Mouse (Mus musculus): ENCODE data around the gene Hspd1.
A peak's percentile ranks its signal among the peaks of the same experiment; 100 is the strongest.
"Not testable (repeated sequence)": the region's sequence is repeated elsewhere in the genome, so short reads cannot be mapped to it uniquely, and the experiment has no call there.

Gene Hspd1

DNA sequence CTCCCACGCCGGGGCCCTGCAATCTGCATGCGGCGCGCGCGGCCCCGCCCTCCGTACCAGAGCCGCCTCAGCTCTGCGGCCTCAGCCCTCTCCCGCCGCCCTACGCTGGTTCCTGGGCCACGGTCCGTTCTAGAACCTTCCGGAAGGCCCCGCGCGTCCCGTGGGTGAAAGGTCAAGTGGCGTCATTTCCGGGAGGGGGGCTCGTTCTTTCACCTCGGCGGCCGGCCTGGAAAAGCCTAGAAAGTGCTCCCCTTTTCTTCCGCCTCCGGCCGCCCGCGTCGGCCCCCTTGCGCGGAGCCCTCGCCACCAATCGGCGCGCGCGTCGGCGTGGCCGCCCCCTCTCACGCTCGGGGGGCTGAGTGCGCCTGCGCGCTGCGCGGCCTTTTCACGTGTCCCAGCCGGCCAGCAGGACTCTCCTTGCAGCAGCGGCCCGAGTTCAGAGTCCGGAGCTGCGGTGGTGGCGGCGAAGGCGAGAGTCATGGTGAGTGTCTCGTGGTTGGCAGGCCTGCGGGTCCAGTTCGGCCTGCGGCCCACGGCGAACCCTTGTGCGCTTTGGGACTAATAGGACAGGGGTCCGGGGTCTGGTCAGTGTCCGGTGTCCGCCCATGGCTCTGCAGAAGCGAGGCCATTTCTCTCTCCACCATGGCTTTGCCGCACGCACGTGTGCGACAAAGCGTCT, at the start of gene Hspd1, which contains the start of gene Hspe1:
Gene Hspd1, minus strand, starts transcription at position 312 of the 679 bp plus-strand sequence.
Gene Hspe1, plus strand, starts transcription at position 201 of the 679 bp plus-strand sequence.
- peak; percentile 99 for DNase-seq (ENCODE audit: low read depth, low spot score)

DNA sequence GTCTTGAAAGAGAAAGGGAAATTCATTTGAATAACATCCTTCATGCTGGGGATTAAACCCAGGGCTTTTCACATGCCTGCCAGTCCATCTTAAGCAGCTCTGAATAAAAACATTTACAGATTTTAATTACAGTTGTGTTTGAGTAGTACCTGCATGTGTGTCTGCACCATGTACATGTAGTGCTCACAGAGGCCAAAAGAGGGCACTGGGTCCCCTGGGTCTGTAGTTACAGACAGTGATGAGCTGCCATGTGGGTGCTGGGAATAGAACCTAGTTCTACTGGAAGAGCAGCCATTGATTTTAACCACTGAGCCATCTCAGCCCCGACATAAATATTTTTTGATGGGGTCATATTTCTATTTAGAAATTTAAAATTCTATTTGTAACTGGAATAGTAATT, 47.8 kb upstream of the Hspd1 start:
- peak; percentile 19 for DNase-seq (ENCODE audit: low read depth, low spot score)

DNA sequence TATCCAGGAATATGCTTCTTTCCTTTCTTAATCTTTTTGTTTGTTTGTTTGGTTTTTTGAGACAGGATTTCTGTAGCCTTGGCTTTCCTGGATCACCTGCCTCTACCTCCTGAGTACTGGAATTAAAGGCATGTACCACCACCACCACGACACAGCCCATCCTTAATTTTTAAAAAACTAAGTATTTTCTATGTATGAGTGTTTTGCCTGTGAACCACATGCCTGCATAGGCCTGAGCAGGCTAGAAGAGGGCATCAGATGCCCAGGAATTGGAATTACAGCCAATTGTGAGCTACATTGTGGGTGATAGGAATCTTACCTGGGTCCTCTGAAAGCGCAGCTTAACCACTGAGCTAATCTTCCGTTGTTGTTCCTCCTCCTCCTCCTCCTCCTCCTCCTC, 46.3 kb upstream of the Hspd1 start:
- no peak for DNase-seq (ENCODE audit: low read depth, low spot score)

DNA sequence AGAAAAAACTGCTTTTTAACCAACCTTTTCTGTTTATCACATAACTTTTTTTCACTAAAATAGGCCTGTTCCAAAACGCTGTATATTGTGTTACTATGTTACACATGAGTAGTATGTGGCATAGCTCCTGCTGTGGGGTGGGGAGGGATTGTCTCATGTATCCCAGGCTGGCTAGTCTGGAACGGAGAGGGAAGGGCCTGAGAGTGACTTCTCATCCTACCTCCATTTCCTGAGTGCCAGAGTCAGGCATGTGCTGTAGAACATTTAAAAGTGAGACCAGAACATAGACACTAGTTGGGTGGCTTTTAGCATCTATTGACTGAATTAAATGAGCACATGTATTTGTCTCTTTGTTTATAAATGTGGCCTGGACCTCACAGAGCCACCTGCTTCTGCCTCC, 45.1 kb upstream of the Hspd1 start:
- DNase-seq (ENCODE audit: low read depth, low spot score): no peak

DNA sequence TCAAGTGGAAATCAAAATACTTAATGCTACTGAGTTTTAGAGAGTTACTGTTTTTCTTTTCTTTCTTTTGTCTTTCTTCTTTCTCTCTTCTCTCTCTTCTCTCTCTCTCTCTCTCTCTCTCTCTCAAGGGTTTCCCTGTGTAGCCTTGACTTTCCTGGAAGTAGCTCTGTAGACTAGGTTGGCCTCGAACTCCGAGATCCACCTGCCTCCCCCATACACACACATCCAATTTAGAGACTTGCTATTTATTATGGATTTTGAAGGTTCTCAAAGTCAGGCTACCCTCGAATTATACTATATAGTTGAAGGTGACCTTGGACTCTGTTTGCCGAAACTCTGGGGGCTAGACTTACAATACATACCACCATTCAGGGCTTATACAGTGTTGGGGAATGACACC, 44.3 kb upstream of the Hspd1 start:
- DNase-seq (ENCODE audit: low read depth, low spot score): no peak

DNA sequence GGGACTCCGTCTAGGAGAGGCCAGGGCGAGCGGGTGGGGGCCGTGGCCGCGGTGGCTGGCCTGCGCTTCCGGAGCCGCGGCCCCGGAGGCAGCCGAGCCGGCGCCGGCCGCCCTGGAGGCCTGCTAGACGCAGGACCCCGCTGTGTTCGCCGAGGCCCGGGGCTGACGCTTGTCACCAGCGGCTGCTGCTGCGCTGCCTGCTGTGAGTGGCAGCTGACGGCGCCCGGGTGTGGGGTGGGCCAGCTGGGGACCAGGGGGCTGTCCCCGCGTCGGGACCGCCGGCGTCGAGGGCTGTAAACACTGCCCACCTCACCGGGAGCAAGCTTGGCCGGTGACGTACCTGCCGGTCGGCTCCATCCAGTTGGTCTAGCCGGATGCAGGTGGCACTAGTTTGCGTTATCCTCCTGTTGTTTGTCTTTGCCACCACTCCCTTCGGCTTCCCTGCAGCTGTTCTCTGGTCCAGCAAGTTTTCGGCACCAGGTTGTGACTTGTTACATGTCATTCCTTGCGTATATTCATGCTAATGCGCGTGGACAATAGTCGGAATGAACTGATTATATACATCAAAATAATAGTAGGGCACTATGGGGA, 43.5 kb upstream of the Hspd1 start:
- DNase-seq (ENCODE audit: low read depth, low spot score): peak; percentile 83

DNA sequence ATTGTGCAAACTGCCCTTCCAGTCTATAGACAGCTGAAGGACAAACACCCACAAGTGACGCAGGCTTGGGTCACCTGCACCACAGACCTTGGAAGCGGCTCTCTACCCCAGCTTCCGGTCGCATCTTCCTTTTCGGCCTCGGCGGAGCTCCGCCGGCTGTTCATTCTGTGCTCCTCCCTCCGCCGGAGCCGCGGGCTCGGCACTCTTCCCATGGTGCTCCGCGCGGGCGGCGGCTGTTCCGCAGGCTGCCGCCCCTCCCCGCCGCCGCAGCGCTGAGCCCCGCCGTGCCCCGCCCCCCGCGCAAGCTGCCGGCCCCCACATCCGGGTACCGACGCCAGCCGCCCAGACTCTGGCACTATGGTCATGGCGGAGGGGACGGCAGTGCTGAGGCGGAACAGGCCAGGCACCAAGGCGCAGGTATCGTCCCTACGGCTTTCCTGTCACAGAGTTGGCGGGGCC, 42.9 kb upstream of the Hspd1 start, which contains the start of gene Mob4:
Gene Mob4, plus strand, starts transcription at position 289 of the 459 bp plus-strand sequence.
- DNase-seq (ENCODE audit: low read depth, low spot score): peak; percentile 96

DNA sequence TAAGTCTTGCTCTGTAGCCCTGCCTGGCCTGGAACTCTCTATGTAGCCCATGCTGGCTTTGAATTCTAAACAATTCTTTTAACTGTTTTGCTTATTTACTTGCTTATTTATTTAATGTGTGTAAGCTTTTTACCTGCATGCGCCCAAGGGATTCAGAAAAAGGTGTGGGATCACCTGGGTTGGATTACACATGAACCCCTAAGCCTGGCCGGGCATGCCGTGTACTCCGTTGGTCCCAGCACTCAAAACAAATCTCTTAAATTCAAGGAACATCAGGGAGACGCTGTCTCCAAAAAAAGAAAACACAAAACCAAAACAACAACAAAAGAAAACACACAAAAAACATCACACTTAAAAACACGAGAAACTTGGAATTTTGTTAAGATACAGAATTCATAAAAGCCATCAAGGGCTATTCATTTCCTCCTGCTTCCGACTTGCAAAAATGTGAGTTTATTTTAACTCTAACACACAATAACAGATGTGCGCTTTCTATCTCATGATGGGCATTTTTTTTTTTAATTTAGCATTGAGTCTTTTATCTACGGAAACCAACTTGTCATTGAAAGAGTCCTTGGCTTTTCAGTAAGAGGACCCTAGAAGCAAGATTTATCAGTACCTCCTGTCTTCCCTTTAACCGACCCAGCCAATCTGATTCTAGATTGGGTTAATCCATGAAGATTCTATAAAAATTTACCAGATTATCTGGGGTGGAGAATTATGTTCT, 42.3 kb upstream of the Hspd1 start:
- peak; percentile 38 for DNase-seq (ENCODE audit: low read depth, low spot score)

DNA sequence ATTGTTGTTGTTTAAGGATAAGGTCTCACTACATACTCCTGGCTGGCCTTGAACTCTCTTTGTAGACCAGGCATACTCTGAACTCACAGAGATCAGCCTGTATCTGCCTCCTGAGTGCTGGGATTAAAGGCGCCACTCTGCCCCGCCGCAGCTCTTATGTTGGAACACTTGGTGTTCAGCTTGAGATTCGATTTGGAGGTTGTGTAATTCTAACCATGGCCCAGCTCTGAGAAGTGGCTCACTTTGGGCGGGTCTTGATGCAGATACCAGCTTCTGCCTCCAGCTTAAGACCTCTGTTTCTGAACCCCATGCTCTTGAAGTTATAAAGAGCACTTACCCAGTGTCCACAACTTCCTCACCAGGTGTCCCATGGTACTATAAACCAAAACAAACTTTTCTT, 41.7 kb upstream of the Hspd1 start:
- peak; percentile 47 for DNase-seq (ENCODE audit: low read depth, low spot score)

DNA sequence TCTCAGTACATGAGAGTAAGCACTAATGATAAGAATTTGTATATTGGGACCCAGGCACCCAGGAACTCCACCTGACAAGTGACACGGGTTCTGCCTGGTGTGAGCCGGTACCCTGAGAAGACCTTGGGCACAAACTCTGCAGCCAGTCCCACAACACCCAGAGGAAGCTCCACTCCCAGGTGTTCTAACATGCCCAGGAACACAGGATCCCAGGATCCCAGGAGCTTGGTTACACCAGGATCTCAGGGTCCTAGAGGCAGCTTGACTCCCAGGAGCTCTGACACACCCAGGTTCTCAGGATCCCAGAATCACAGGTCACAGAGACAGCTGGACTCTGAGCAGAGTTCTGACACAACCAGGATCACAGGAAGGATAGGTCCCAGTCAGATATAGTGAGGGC, 36.1 kb upstream of the Hspd1 start:
- DNase-seq (ENCODE audit: low read depth, low spot score): not testable (repeated sequence)

DNA sequence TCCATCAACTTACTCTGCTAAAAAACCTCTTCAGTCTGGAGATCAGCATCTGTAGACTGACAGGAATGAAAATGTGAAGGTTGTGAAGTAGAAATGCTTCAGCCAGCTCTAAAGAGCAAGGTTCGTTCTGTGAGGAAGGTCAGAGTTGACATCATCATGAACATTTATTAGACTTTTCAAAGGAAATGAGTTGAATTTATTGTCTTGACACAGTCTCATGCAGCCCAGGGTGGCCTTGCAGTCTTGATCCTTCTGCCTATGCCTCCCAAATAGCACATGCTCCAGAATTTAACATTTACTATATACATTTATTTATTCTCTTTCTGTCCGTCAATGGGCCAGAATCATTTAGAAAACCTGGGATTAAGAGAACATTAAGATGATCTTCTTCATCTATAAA, 35.5 kb upstream of the Hspd1 start:
- no peak for DNase-seq (ENCODE audit: low read depth, low spot score)

DNA sequence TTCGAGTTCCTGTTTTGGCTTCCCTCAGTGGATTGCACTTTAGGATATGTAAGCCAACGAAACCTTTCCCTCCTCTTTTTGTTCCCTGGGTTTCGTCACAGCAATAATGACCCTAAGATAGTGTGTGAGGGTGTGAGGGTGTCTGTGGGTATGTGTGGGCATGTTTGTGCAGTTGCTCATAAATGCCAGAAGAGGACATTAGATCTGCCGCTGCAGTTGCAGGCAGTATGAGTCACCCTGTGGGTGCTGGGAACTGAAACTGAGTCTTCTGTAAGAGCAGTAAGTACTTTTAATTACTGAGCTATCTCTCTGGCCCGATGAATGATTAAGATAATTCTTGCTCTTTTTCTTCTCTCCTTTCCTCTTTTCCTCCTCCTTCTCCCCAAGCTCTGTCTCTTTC, 35.0 kb upstream of the Hspd1 start:
- no peak for DNase-seq (ENCODE audit: low read depth, low spot score)

DNA sequence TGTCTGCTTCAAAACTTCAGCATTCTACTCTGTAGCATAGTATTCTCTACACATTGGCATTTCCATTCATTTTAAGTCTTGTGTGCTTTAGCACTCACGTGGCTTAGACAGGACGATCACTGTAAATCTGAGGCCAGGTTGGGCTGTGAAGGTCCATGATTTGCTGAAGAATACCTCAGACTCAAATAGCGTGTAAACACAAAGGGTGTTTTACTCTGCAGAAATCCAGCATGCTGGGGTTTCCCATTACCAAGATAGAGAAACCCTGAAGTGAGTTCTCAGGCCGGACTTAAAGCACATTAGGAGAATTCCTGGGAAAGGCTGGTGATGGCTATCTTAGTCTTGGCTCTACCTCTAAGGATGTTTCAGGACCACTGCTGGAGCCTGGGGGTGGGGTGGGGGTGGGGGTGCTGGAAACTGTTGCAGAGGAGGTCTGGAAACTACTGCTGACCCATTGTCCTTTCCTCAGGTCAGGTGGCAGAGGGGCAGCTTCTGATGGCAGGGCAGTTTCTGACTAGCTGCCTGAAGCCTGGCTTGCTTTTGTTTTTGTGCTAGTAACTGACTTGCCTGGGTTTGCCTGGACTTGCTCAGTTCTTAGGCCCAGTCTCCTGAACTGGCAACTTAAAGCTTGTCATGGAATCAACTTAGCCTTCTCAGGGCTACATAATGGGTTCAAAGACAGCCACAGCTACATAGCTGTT, 21.2 kb upstream of the Hspd1 start:
- no peak for DNase-seq (ENCODE audit: low read depth, low spot score)

DNA sequence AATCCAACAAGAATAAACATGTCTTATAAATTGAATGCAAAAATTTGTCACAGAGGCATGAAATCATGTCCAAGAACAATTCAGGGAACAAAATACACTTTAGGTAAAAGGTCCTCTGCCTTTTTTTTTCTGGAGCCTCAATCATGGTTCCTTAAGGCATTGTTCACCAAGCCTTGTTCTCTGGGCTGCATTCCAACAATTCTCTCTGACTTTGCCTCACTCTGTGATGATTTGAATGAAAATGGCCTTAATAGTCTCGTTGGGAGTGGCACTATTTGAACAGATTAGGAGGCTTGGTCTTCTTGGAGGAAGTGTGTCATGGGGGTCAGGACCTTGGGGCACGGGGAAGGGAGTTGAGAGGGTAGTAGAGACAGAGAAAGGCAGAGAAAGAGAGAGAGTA, 20.4 kb upstream of the Hspd1 start:
- no peak for DNase-seq (ENCODE audit: low read depth, low spot score)

DNA sequence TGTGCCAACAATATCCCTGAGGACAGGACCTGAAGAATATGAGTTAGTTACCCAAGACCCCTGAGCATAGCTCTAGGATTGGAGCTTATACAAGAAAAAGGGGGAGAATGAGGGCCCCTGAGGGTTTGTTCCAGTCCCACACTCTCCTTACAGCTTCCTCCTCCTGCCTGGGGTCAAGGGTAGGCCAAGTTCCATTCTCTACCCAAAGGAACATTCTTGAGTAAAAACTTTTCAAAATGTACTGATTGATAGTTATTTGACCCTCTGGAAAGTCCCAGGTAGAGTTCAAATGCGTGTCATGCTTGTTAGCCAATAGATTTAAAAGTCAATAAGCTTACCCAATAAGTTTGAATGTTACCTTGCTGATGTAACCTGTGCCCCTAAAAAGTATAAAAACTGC, 19.6 kb upstream of the Hspd1 start:
- no peak for DNase-seq (ENCODE audit: low read depth, low spot score)

DNA sequence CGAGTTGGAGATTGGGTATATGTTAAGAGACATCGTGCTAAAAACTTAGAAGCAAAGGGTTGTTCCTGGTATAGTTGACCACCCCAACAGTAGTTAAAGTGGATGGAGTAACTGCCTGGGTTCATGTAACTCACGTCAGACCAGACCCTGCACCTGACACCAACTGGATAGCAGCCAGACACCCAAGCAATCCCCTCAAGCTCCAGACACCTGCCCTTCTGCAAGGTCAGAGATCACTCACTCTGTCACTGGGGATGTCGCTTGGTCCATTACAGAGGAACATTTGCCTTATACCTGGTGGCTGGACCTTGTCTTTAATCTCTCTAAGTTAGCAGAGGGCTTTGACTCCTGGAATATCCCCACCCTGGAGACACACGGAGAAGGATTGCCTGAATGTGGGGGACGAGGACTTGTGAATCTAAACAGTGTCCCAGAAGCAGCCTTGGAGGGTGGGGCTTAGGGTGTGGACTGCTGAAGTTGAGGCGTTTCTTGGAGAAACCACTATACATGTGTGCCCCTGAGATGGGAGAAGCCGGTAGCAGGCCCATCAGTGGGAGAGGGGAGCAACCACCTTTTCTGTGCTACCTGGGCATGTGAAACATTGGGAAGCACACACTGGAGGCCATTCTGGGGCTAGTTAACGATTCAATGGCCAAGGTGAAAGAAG, 19.0 kb upstream of the Hspd1 start:
- no peak for DNase-seq (ENCODE audit: low read depth, low spot score)

DNA sequence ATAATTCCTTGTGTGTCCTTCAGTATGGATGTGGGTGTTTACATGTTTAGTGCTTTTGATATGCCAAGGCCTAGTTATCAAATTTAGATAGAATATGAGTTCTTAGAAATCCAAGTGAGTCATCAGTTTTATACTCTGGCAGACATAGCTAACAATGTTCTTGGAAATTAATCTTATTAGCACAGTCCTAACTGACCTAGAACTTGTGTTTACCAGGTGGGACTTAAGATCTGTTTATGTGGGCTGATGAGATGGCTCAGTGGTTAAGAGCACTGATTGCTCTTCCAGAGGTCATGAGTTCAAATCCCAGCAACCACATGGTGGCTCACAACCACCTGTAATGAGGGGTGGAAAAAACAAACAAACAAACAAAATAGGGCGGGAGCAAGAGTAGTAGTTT, 4.4 kb upstream of the Hspd1 start:
- no peak for DNase-seq (ENCODE audit: low read depth, low spot score)

DNA sequence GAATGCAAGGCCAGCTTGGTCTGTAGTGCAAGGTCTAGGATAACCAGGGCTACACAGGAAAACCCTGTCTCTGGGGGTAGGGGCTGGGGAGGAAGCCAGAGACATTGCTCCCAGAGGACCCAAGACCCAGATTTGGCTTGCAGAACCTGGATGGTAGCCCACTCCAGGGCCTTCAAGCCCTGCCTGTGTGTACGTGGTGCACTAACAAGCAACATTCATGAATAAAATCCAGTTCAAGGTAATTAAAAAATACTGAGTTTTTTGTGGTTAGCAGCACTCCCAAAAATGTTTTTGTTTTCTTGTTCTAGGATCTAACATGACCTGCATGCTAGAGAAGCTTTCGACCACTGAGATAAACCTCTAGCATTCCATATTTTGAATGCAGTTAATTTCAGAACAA, 4.0 kb upstream of the Hspd1 start:
- DNase-seq (ENCODE audit: low read depth, low spot score): no peak

DNA sequence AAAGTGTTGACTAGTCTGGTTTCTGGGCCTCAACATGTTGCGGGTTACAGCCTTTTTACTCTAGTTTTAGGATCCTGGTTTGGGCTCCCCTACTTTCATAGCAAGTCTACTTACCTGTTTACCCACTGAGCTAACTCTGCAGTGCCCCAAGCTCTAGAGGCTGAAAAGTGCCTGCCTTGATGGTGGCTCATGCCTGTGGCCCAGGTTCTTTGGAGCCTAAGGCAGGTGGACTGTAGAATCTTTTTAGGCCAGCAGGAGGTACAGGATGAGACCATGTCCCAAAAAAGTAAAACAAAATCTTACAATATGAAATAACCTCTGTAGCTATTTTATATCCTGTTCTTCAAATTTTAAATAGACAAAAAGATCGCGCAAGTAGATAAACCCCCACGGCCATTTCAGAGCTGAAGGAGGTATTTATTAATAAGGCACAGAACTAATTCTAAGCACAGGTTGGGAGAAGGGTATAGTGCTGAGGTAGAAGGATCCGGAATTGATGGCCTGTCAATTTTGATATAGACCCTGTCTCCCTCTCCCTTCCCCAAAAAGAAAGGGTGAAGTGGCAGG, 1.5 kb upstream of the Hspd1 start:
- no peak for DNase-seq (ENCODE audit: low read depth, low spot score)

DNA sequence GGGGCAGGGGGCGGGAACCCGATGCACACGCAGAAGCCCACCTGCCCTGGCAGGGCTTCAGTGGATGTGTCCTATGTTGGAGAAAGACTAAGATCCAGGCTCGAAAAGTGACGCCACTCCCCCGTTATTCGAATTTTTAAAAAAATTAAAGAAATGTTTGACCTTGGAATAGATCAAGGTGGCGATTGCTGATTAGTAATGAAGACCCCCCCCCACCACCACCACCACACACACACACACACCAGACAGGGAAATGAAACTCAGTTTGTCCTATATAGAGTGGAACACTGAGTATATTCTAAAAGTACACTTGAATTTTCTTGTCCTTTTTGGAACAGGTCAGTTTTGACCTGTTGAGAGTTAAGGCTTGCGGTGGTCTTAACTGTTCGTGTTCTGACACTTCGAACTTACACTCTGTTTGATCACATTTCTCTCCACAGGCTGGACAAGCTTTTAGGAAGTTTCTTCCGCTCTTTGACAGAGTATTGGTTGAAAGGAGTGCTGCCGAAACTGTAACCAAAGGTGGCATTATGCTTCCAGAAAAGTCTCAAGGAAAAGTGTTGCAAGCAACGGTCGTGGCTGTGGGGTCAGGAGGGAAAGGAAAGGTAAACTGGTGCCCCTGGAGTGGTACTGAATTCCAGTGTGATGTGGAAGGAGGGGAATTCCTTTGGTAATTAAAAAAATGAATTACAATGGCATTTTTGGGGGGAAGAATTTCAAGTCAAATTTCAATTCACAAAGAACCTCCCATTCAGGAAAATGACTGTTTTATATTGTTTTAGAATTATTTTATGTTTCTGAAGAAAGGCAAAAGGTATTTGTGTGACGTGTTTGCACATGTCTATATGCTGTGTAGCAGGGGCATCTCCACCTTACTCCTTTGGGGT, 811 bp upstream of the Hspd1 start:
- no peak for DNase-seq (ENCODE audit: low read depth, low spot score)
